Mouse (Mus musculus) spleen, adult 12 weeks (tissue): ENCODE results near the gene Gtsf1l.
"Not testable (repeated sequence)": the region's sequence is repeated elsewhere in the genome, so short reads cannot be mapped to it uniquely, and the experiment has no call there.

ENCODE experiments used
- DNase-seq: peaks from one replicate; pipeline ENCODE4 v3.0.0; 2022; ENCODE audit warnings: low spot score

The Gtsf1l gene

GRCm38 (mm10) chr2:163085047-163085446, 2.6 kb downstream of the Gtsf1l start:
- no peak for DNase-seq

- no peak for DNase-seq
These were observed 3.1 kb downstream of the Gtsf1l start for GRCm38 (mm10) chr2:163084519-163084918.

GRCm38 (mm10) chr2:163082591-163082990, 5.1 kb downstream of the Gtsf1l start:
- no peak for DNase-seq

GRCm38 (mm10) chr2:163079041-163079440, 8.6 kb downstream of the Gtsf1l start:
- no peak for DNase-seq

- no peak for DNase-seq
These were observed 12.4 kb downstream of the Gtsf1l start for GRCm38 (mm10) chr2:163075234-163075633.

GRCm38 (mm10) chr2:163074808-163075207, 12.8 kb downstream of the Gtsf1l start:
- DNase-seq = no peak

GRCm38 (mm10) chr2:163074006-163074405, 13.6 kb downstream of the Gtsf1l start:
- DNase-seq = no peak

- no peak for DNase-seq
These were observed 14.5 kb downstream of the Gtsf1l start for GRCm38 (mm10) chr2:163073023-163073757.

- no peak for DNase-seq
These were observed 16.1 kb downstream of the Gtsf1l start for GRCm38 (mm10) chr2:163071590-163071989.

- no peak for DNase-seq
These were observed 17.4 kb downstream of the Gtsf1l start for GRCm38 (mm10) chr2:163070213-163070612.

GRCm38 (mm10) chr2:163067233-163067632, 20.4 kb downstream of the Gtsf1l start:
- no peak for DNase-seq

- no peak for DNase-seq
These were observed 21.3 kb downstream of the Gtsf1l start for GRCm38 (mm10) chr2:163066326-163066725.

GRCm38 (mm10) chr2:163062119-163062508, 25.5 kb downstream of the Gtsf1l start:
- DNase-seq = no peak

- DNase-seq = no peak
These were observed 26.2 kb downstream of the Gtsf1l start for GRCm38 (mm10) chr2:163061203-163062118.

GRCm38 (mm10) chr2:163060630-163061029, 27.0 kb downstream of the Gtsf1l start:
- DNase-seq = no peak

GRCm38 (mm10) chr2:163058981-163059380, 28.7 kb downstream of the Gtsf1l start:
- not testable (repeated sequence) for DNase-seq

- no peak for DNase-seq
These were observed 31.1 kb downstream of the Gtsf1l start for GRCm38 (mm10) chr2:163056584-163056983.

- no peak for DNase-seq
These were observed 31.9 kb downstream of the Gtsf1l start for GRCm38 (mm10) chr2:163055715-163056114.

GRCm38 (mm10) chr2:163054891-163055494, 32.7 kb downstream of the Gtsf1l start:
- peak; percentile 28 for DNase-seq

GRCm38 (mm10) chr2:163054335-163054840, 33.3 kb downstream of the Gtsf1l start, which contains the start of gene Mybl2:
Gene Mybl2, plus strand, starts transcription at chr2:163054687.
- DNase-seq = peak; percentile 96

GRCm38 (mm10) chr2:163052826-163053225, 34.8 kb downstream of the Gtsf1l start:
- no peak for DNase-seq

GRCm38 (mm10) chr2:163052101-163052500, 35.6 kb downstream of the Gtsf1l start:
- DNase-seq = no peak
